Mouse (Mus musculus) intestine, embryonic 16.5 days (tissue): Measurements from ENCODE around the gene Ovol1. TPM values are rescaled to one million over a fixed set of nuclear protein-coding genes. Genes with fewer than 3 reads are reported as not detected.
A peak's percentile ranks its signal among the peaks of the same experiment; 100 is the strongest.

ENCODE experiments used
- ATAC-seq: fragments of 200-750 bp; cut with Nextera tagmentation; 2 replicates; pipeline ENCODE4 v1.8.0; 2017; ENCODE audit warnings: moderate TSS enrichment, moderate library complexity
- H3K27ac ChIP-seq: fragments of 300-500 bp; sonication (generic); 2 replicates; pipeline ENCODE4 v1.5.1; 2014; ENCODE audit warnings: mild to moderate bottlenecking, low read length
- H3K27me3 ChIP-seq: fragments of 300-500 bp; sonication (generic); replicated peaks from 2 replicates; pipeline ENCODE4 v1.6.1; 2014; ENCODE audit warnings: low read length, control low read depth, mixed read lengths; ENCODE audit not compliant: control insufficient read depth, insufficient read depth
- H3K36me3 ChIP-seq: fragments of 300-500 bp; sonication (generic); 2 replicates; pipeline ENCODE4 v1.6.1; 2014; ENCODE audit warnings: low read length, control low read depth; ENCODE audit not compliant: control insufficient read depth, insufficient read depth
- H3K4me1 ChIP-seq: fragments of 300-500 bp; sonication (generic); 2 replicates; pipeline ENCODE4 v1.6.1; 2014; ENCODE audit warnings: low read length, control low read depth, mixed read lengths; ENCODE audit not compliant: control insufficient read depth, insufficient read depth
- H3K4me2 ChIP-seq: fragments of 300-500 bp; sonication (generic); 2 replicates; pipeline ENCODE4 v1.6.1; 2014; ENCODE audit warnings: low read depth, low read length, control low read depth
- H3K4me3 ChIP-seq: fragments of 300-500 bp; sonication (generic); 2 replicates; pipeline ENCODE4 v1.5.1; 2014; ENCODE audit warnings: mild to moderate bottlenecking, low read length
- H3K9ac ChIP-seq: fragments of 300-500 bp; sonication (generic); 2 replicates; pipeline ENCODE4 v1.6.1; 2014; ENCODE audit warnings: low read depth, low read length
- H3K9me3 ChIP-seq: fragments of 300-500 bp; sonication (generic); 2 replicates; pipeline ENCODE4 v1.6.1; 2016; ENCODE audit warnings: low read length, control low read depth; ENCODE audit not compliant: control insufficient read depth
- WGBS: fragments of 180-500 bp; shearing (Covaris S2); extraction: QIAGEN DNeasy Blood & Tissue Kit; methylation state at CpG from one replicate; pipeline ENCODE4 v1.1.7; 2014; 5-methylcytosine and 5-hydroxymethylcytosine counted together
- polyA plus RNA-seq: library from polyadenylated mRNA; unstranded; fragments of >200 nt; fragmentation: Nextera tagmentation; extraction: Ambion mirVana; gene quantifications from 2 replicates; pipeline ENCODE4 v1.2.1, GENCODE M21; 2015

Gene Ovol1
- polyA plus RNA-seq, 1 experiment from 2014 or later, result 24.4 TPM

DNA sequence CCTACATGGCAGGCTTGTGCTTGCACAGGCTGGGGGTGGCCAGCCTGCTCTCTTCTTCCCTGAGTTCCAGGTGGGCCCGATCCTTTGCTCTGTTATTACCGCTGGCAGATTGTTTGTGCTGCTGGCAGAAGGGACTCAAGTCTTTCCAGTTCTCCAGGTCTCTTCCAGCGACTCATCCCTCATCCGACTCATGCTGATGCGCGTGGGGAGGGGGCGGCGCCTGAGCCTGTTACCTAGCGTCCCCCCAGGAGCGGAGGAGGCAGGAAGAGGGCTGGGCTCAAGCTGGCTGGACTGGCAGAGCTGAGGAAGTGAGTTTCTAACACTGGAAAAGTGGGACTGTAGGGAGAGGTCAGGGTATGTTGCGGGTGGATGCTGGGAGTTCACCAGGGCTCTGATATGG, 16.4 kb downstream of the Ovol1 start:
- Histone ChIP-seq H3K9ac (no peak overlapping the region), H3K4me3 (no peak overlapping the region), H3K27me3 (no peaks in the 10 kb centered on the region), H3K9me3 (no peaks in the 10 kb centered on the region), H3K27ac (no peak overlapping the region), H3K4me2 (no peak overlapping the region), H3K36me3 (no peaks in the 10 kb centered on the region), H3K4me1 (0 out of 2 replicates have a peak, but pooled peaks cover 5% of the 10 kb centered on the region)
- ATAC-seq, result no peak
- 54% methylated on average over 11 of the region's 11 CpGs for WGBS

DNA sequence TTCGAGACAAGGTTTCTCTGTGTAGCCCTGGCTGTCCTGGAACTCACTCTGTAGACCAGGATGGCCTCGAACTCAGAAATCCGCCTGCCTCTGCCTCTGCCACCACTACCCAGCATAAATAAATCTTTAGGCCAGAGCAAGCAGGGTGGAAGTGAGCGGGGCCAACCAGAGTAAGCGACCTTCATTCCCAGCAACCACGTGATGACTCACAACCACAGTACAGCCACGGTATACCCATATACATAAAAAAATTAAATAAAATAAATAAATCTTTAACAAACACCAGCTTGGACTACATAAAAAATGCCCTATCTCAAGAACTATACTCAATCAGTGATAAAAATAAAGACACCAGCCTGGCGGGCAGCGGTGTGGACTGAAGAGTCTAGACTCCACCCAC, 17.1 kb downstream of the Ovol1 start:
- H3K4me1 ChIP-seq, result 0 out of 2 replicates have a peak, but pooled peaks cover 5% of the 10 kb centered on the region
- H3K27me3 ChIP-seq, result no peaks in the 10 kb centered on the region
- H3K27ac ChIP-seq, result no peak overlapping the region
- no peak overlapping the region for H3K4me3 ChIP-seq
- no peak overlapping the region for H3K9ac ChIP-seq
- no peak for ATAC-seq
- 82% methylated on average over 9 of the region's 9 CpGs for WGBS
- H3K4me2 ChIP-seq, result no peak overlapping the region
- H3K9me3 ChIP-seq, result no peaks in the 10 kb centered on the region
- H3K36me3 ChIP-seq, result no peaks in the 10 kb centered on the region

DNA sequence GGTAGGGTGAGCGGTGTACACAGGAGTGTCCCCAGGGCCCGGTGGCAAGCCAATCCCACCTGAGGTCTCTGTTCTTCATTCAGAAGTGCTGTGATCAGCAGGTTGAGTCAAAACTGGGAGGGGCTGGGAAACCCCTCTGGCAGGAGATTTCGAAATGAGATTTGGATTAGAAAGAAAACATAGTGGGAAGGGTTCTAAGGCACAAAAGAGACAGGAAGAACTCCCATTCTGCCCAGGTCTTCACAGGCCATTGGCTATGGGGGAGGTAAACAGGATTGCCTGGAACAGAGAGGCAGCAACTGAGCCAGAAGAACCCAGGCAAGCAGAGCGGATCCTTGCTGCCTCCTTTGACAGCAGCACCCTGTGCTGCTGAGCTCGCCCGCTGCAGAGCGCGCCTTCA, 21.7 kb downstream of the Ovol1 start:
- Histone ChIP-seq H3K27ac (no peak overlapping the region), H3K27me3 (no peaks in the 10 kb centered on the region), H3K4me3 (no peak overlapping the region), H3K36me3 (no peaks in the 10 kb centered on the region), H3K9me3 (no peaks in the 10 kb centered on the region), H3K9ac (no peak overlapping the region), H3K4me1 (no peaks in the 10 kb centered on the region), H3K4me2 (no peak overlapping the region)
- 82% methylated on average over 8 of the region's 8 CpGs for WGBS
- ATAC-seq, result no peak

DNA sequence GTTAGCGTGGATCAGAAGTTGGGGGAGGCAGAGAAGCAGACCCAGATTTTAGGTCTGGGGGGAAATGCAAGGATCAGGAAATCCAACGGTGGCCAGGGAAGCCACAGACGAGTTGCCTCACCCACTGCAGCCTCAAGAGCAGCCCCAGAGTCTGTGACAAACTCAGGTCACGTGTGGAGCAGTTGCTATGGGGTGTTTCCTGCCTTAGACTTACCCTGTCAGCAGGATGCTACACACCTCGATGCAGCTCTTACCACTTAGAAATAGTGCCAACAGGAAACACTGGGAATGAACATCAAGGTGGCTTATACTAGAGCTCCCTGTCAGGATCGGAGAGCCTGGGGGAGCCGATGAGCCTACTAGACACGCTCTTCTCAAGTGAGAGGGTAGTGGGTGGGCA, 27.9 kb downstream of the Ovol1 start:
- Histone ChIP-seq H3K4me1 (no peaks in the 10 kb centered on the region; the same call in 1 of the 2 replicates), H3K27ac (no peak overlapping the region), H3K9me3 (no peaks in the 10 kb centered on the region), H3K27me3 (no peaks in the 10 kb centered on the region), H3K4me3 (no peak overlapping the region), H3K9ac (no peak overlapping the region), H3K4me2 (no peak overlapping the region), H3K36me3 (no peaks in the 10 kb centered on the region)
- no peak for ATAC-seq
- WGBS, result 69% methylated on average over 8 of the region's 8 CpGs

DNA sequence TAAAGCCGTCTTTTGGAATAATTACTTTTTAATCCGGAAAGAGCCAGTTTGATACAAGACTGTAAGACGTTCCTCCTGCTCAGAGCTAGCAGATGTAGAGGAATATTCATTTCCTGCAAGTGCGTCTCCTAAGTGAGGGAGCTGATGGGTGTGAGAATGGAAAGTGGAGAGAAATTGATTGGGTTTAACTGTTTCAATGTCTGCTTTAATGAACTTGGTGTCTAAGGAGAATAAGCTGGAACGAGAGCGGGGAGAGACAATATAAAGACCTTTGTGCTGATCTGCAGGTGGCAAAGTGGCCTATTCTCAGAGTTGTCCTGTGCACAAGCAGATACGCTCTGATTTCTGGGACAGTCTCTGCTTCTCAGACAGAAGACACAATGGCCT, 30.3 kb downstream of the Ovol1 start:
- Histone ChIP-seq H3K9me3 (no peaks in the 10 kb centered on the region), H3K27ac (peak overlapping the region; percentile 96), H3K4me2 (peak overlapping the region; percentile 63; the same call in 1 of the 2 replicates), H3K9ac (peak overlapping the region; percentile 27; the same call in 1 of the 2 replicates), H3K4me3 (peak overlapping the region; percentile 38), H3K4me1 (no peaks in the 10 kb centered on the region; the same call in 1 of the 2 replicates), H3K27me3 (no peaks in the 10 kb centered on the region), H3K36me3 (no peaks in the 10 kb centered on the region)
- WGBS, result 38% methylated on average over 7 of the region's 7 CpGs
- ATAC-seq, result no peak; the same call in 1 of the 2 replicates

DNA sequence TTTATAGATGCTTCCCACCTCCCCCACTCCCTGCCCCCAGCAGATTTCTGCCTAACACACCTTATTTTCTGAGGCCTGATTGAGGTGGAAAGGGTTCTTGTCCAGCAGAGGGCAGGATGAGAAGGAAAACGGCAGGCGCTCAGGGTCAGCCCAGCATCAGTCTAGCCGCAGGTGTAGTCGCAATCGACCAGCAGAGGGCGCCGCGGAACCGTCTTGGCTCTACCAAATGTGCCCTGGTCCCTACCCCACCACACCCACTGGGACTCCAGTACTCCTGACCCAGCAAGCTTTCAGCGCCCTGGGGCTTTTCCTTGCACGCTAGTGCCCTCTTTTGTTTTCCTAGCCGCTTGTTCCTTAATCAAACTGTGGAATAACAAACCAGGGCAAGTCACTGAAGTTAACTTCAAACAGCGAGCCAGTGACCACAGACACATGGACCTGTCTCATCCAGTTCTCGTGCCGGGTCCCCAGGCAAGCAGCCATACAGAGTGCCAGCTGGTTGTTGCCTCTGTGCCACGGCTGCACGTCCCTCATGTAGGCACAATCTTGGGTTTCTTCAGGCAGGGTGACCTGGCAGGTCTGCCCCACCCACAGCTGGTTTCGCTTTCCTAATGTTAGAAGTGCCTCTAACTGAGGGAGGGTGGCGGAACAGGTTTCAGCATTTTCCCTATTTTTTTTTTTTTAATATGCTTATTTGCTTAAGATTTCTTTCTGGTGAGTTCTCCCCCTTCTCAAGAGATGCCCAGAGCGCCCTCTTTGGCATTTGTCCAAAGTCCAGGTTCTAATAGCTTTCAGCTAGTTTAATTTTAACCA, 30.9 kb downstream of the Ovol1 start:
- Histone ChIP-seq H3K9ac (peak overlapping the region; percentile 58), H3K4me2 (peak overlapping the region; percentile 63), H3K36me3 (no peaks in the 10 kb centered on the region), H3K4me3 (peak overlapping the region; percentile 38), H3K27ac (peak overlapping the region; percentile 96), H3K27me3 (no peaks in the 10 kb centered on the region), H3K9me3 (no peaks in the 10 kb centered on the region), H3K4me1 (no peaks in the 10 kb centered on the region; the same call in 1 of the 2 replicates)
- 12% methylated on average over 20 of the region's 20 CpGs for WGBS
- peak; percentile 99 for ATAC-seq

DNA sequence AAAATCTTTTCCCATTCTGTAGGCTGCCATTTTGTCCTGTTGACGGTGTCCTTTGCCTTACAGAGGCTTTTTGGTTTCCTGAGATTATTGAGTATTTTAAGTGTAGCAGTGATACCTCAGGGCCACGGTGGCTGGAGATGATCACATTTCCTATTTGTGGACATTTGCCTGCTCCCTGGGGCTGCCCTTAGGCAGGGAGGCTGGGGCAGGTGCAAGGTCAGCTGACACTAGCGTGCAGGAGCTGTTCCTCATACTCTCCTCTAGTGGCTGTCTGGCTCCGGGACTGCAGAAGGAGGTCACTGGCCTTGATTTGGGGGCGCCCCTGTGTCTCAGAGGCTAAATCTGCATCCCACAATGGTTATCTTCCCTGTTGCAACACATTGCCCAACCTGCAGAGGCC, 35.2 kb downstream of the Ovol1 start:
- Histone ChIP-seq H3K4me1 (no peaks in the 10 kb centered on the region; the same call in 1 of the 2 replicates), H3K4me3 (no peak overlapping the region), H3K4me2 (no peak overlapping the region), H3K36me3 (no peaks in the 10 kb centered on the region), H3K27ac (no peak overlapping the region), H3K27me3 (no peaks in the 10 kb centered on the region), H3K9me3 (no peaks in the 10 kb centered on the region), H3K9ac (no peak overlapping the region)
- WGBS, result 69% methylated on average over 5 of the region's 5 CpGs
- no peak for ATAC-seq

GRCm38 (mm10) chr19:5518721-5519120, 41.7 kb downstream of the Ovol1 start:
- peak; percentile 50 for ATAC-seq
- peaks cover 8% of the 10 kb centered on the region for H3K4me1 ChIP-seq
- H3K36me3 ChIP-seq, result no peaks in the 10 kb centered on the region
- H3K27ac ChIP-seq, result no peak overlapping the region
- H3K4me2 ChIP-seq, result no peak overlapping the region
- WGBS, result 88% methylated on average over 3 of the region's 3 CpGs
- H3K27me3 ChIP-seq, result no peaks in the 10 kb centered on the region
- no peaks in the 10 kb centered on the region for H3K9me3 ChIP-seq
- H3K4me3 ChIP-seq, result no peak overlapping the region
- H3K9ac ChIP-seq, result no peak overlapping the region

- peak; percentile 29; the same call in 1 of the 2 replicates for ATAC-seq
- 76% methylated on average over 8 of the region's 8 CpGs for WGBS
- no peak overlapping the region for H3K4me2 ChIP-seq
- peaks cover 15% of the 10 kb centered on the region for H3K4me1 ChIP-seq
- H3K9ac ChIP-seq, result no peak overlapping the region
- peak overlapping the region; percentile 17 for H3K27ac ChIP-seq
- H3K4me3 ChIP-seq, result no peak overlapping the region
- H3K27me3 ChIP-seq, result no peaks in the 10 kb centered on the region
- H3K36me3 ChIP-seq, result no peaks in the 10 kb centered on the region
- no peaks in the 10 kb centered on the region for H3K9me3 ChIP-seq
Measured at GRCm38 (mm10) chr19:5516906-5517505, 43.4 kb downstream of the Ovol1 start.
